Mouse (Mus musculus) liver, postnatal 0 days (tissue): ENCODE data around the gene Sh2b1. TPM values are rescaled to one million over a fixed set of nuclear protein-coding genes. Genes with fewer than 3 reads are reported as not detected.

Experiments used
- ATAC-seq: fragments of 200-750 bp; cut with Nextera tagmentation; 2 replicates; pipeline ENCODE4 v1.8.0; 2017; ENCODE audit warnings: mild to moderate bottlenecking, moderate library complexity
- DNase-seq: peaks from one replicate; pipeline ENCODE4 v3.0.0-alpha.2; 2016
- H3K27ac ChIP-seq: fragments of 300-500 bp; sonication (generic); 2 replicates; pipeline ENCODE4 v1.5.1; 2014; ENCODE audit warnings: antibody characterized with exemption, moderate library complexity, mild to moderate bottlenecking, low read depth
- H3K27me3 ChIP-seq: fragments of 300-500 bp; sonication (generic); 2 replicates; pipeline ENCODE4 v1.6.1; 2014; ENCODE audit warnings: low read length, control low read depth, mixed read lengths; ENCODE audit not compliant: insufficient read depth
- H3K36me3 ChIP-seq: fragments of 300-500 bp; sonication (generic); replicated peaks from 2 replicates; pipeline ENCODE4 v1.6.1; 2014; ENCODE audit warnings: mild to moderate bottlenecking, control low read depth, low read length, moderate library complexity, mixed read lengths; ENCODE audit not compliant: insufficient read depth
- H3K4me1 ChIP-seq: fragments of 300-500 bp; sonication (generic); 2 replicates; pipeline ENCODE4 v1.6.1; 2014; ENCODE audit warnings: antibody characterized with exemption, mild to moderate bottlenecking, control low read depth; ENCODE audit not compliant: insufficient read depth
- H3K4me2 ChIP-seq: fragments of 300-500 bp; sonication (generic); 2 replicates; pipeline ENCODE4 v1.6.1; 2014; ENCODE audit warnings: low read depth, mild to moderate bottlenecking, low read length, moderate library complexity, mixed read lengths
- H3K4me3 ChIP-seq: fragments of 300-500 bp; sonication (generic); 2 replicates; pipeline ENCODE4 v1.5.1; 2014; ENCODE audit warnings: low read depth, low read length
- H3K9ac ChIP-seq: fragments of 300-500 bp; sonication (generic); replicated peaks from 2 replicates; pipeline ENCODE4 v1.6.1; 2014; ENCODE audit warnings: mild to moderate bottlenecking, moderate library complexity
- H3K9me3 ChIP-seq: fragments of 300-500 bp; sonication (generic); 2 replicates; pipeline ENCODE4 v1.6.1; 2016; ENCODE audit warnings: mild to moderate bottlenecking, control low read depth, low read length, mixed read lengths
- CTCF ChIP-seq: sonication (generic); IDR thresholded peaks from 2 replicates; pipeline ENCODE4 v1.5.1; 2016; ENCODE audit warnings: antibody characterized with exemption, low read depth
- EP300 ChIP-seq: IDR thresholded peaks from 2 replicates; pipeline ENCODE4 v1.6.1; 2016; ENCODE audit warnings: antibody characterized with exemption, low read depth, mild to moderate bottlenecking
- WGBS: fragments of 180-500 bp; shearing (Covaris S2); extraction: QIAGEN DNeasy Blood & Tissue Kit; methylation state at CpG from one replicate; pipeline ENCODE4 v1.1.7; 2014; ENCODE audit not compliant: insufficient replicate concordance; 5-methylcytosine and 5-hydroxymethylcytosine counted together
- polyA plus RNA-seq: library from polyadenylated mRNA; unstranded; fragments of >200 nt; fragmentation: Nextera tagmentation; extraction: Ambion mirVana; gene quantifications from 2 replicates; pipeline ENCODE4 v1.2.1, GENCODE M21; 2015

Gene Sh2b1
- polyA plus RNA-seq, 1 experiment from 2014 or later, result 13.7 TPM

GRCm38 (mm10) chr7:126504913-126505312 is 29.7 kb upstream of the Sh2b1 start:
- no peaks in the 10 kb centered on the region for H3K27me3 ChIP-seq
- DNase-seq (peak; percentile 5), ATAC-seq (no peak)
- TF ChIP-seq CTCF (no peak), EP300 (no peak)
- H3K4me2 ChIP-seq, result no peak overlapping the region
- H3K27ac ChIP-seq, result no peak overlapping the region
- no peaks in the 10 kb centered on the region for H3K9me3 ChIP-seq
- no peak overlapping the region for H3K9ac ChIP-seq
- H3K4me3 ChIP-seq, result no peak overlapping the region
- WGBS, result 81% methylated on average over 2 of the region's 2 CpGs
- peaks cover 14% of the 10 kb centered on the region for H3K36me3 ChIP-seq
- H3K4me1 ChIP-seq, result peaks cover 10% of the 10 kb centered on the region

DNA sequence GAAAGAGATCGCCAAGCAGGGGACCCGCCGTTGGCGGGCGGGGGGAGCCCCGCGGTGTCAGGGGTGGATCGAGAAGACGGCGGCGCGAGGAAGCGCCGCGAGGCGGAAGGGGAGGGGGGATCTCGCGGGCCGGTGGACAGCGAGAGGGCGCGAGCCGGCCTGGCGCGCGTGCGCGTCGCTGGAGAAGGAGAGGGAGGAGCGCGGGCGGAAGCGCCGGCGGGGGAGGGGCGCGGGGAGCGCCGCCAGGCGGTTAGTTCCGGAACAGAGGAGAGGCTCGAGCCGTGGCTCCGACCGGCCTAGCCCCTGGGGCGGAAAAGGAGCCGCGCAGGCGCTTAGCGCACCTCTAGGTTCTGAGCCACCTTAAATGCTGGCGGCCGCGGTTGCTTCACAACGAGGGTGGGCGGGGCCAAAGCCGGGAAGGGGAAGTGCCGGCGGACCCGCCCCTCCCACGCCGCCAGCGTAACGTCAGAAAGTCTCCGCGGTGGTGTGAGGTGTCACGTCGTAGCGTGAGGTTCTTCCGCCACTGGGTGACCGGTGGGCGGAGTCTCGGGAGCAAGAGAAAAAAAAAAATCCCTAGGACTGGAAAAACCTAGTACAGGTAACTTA is 28.2 kb upstream of the Sh2b1 start, which contains the start of gene Atxn2l:
Gene Atxn2l (minus strand): TSS at position 165 of the 606 bp plus-strand sequence.
- Histone ChIP-seq H3K27ac (peak within 1 kb of the TSS; percentile 97), H3K27me3 (no peaks in the 10 kb centered on the region), H3K4me2 (peak within 1 kb of the TSS; percentile 84), H3K9me3 (no peaks in the 10 kb centered on the region), H3K4me3 (peak within 1 kb of the TSS; percentile 80), H3K36me3 (peaks cover 29% of the 10 kb centered on the region), H3K9ac (peak within 1 kb of the TSS; percentile 100), H3K4me1 (peaks cover 10% of the 10 kb centered on the region)
- peak; percentile 86 for ATAC-seq
- TF ChIP-seq EP300 (peak; percentile 88; the same call in 1 of the 2 replicates), CTCF (peak; percentile 68)
- DNase-seq, result peak; percentile 99
- WGBS, result 0% methylated on average over 34 of the region's 72 CpGs

DNA sequence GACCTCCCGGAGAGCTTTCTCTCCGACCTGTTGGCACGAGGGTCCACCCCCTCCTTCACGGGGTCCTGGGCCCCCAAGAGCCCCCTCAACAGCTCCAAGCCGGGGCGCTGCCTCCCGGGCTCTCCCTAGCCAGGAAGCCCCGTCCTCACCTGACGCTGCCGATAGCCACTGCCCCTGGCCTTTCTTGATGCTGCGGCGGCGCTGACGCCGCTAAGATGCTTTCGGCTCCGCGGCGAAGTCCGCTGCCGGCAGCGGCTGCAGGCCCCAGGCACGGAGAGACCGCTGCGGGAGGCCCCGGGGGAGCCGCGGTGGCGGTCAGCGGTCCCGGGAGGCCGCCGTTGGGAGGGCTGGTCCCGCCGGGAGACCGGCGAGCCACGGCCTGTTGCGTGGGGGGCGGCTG is 27.5 kb upstream of the Sh2b1 start:
- H3K4me3 ChIP-seq, result peak overlapping the region; percentile 80
- no peak for DNase-seq
- peak overlapping the region; percentile 100 for H3K9ac ChIP-seq
- H3K36me3 ChIP-seq, result peaks cover 36% of the 10 kb centered on the region
- H3K4me2 ChIP-seq, result peak overlapping the region; percentile 84
- WGBS, result under 1% methylated on average over 34 of the region's 40 CpGs
- no peaks in the 10 kb centered on the region for H3K27me3 ChIP-seq
- H3K4me1 ChIP-seq, result peaks cover 10% of the 10 kb centered on the region
- H3K9me3 ChIP-seq, result no peaks in the 10 kb centered on the region
- TF ChIP-seq CTCF (no peak), EP300 (no peak)
- no peak for ATAC-seq
- H3K27ac ChIP-seq, result peak overlapping the region; percentile 97

DNA sequence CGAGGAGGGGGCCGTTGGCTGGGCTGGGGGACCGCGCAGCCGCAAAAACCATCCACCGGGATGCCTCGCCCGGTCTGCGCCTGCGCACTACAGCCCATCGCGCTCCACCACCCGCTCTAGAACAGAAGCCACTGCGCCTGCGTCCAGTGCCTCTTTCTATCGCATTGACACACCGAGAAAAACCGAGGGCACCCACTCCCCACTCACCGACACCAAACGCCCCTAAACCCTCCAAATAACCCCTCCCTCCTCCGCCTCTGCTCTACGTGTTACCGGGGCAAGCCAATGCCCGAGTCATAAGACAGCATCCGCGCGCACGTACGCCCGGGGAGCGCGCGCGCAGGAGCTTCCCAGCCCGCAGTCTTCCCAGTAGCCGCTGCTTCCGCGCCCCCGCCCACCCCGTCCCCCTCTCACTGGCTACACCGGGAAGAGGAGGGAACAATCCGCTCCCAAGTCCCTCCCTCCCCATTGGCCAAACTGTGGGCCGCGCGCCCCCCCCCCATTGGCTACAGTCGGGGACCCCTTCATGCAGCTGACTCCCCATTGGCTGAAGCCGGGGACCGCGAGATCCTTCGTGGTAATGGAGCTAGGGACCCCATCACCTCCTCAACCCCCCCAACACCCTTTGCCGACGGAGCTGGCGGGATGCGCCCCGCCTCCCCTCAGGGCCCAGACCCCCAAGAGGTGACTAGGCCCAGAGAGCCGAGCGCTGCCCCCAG is 27.0 kb upstream of the Sh2b1 start:
- Histone ChIP-seq H3K4me1 (peaks cover 10% of the 10 kb centered on the region), H3K27me3 (no peaks in the 10 kb centered on the region), H3K4me3 (peak overlapping the region; percentile 80), H3K27ac (peak overlapping the region; percentile 97), H3K36me3 (peaks cover 41% of the 10 kb centered on the region), H3K9ac (peak overlapping the region; percentile 100), H3K9me3 (no peaks in the 10 kb centered on the region), H3K4me2 (peak overlapping the region; percentile 84)
- WGBS, result under 1% methylated on average over 47 of the region's 57 CpGs
- ATAC-seq, result peak; percentile 77
- no peak for TF ChIP-seq EP300
- no peak for TF ChIP-seq CTCF
- DNase-seq, result peak; percentile 94

DNA sequence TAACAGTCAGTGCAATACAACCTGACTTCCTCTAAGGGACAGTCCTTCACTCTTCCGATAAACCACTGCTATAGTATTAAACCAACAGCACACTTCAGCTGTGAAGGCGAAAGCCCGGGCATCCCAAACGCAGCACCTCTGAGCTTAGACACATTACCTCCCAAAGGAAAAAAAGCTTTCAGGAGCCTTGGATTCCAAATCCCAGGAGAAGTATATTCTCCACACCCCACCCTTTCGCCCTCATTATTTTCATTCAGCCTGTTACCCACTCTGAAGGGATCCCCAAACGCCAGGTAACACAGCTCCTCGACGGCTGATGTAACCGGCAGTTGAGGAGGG is 26.4 kb upstream of the Sh2b1 start:
- Histone ChIP-seq H3K4me2 (peak overlapping the region; percentile 84), H3K9ac (peak overlapping the region; percentile 100), H3K27me3 (no peaks in the 10 kb centered on the region), H3K4me1 (peaks cover 10% of the 10 kb centered on the region), H3K36me3 (peaks cover 47% of the 10 kb centered on the region), H3K4me3 (peak overlapping the region; percentile 80), H3K9me3 (no peaks in the 10 kb centered on the region), H3K27ac (peak overlapping the region; percentile 97)
- under 1% methylated on average over 9 of the region's 9 CpGs for WGBS
- no peak for ATAC-seq
- TF ChIP-seq EP300, result no peak
- TF ChIP-seq CTCF, result no peak
- DNase-seq, result no peak

DNA sequence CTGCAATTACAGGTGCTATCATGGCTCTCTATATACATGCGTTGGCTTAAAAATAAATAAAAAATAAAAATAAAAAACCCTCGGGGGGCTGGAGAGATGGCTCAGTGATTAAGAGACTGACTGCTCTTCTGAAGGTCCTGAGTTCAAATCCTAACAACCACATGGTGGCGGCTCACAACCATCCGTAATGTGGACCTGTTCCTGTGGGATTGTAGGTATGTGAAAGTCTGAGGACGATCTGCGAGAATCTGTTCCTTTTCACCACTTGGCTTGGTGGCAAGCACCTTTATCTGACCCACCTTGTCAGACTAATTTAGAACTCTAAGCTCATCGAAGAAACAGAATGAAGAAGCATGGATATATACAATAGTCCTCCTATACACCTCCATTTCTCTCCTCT is 24.2 kb upstream of the Sh2b1 start:
- WGBS, result 90% methylated on average over 7 of the region's 7 CpGs
- no peak for ATAC-seq
- H3K36me3 ChIP-seq, result peaks cover 69% of the 10 kb centered on the region
- H3K9me3 ChIP-seq, result no peaks in the 10 kb centered on the region
- no peaks in the 10 kb centered on the region for H3K27me3 ChIP-seq
- H3K9ac ChIP-seq, result no peak overlapping the region
- H3K4me1 ChIP-seq, result peaks cover 14% of the 10 kb centered on the region
- no peak overlapping the region for H3K4me2 ChIP-seq
- no peak overlapping the region for H3K27ac ChIP-seq
- TF ChIP-seq EP300 (no peak), CTCF (no peak)
- no peak for DNase-seq
- H3K4me3 ChIP-seq, result no peak overlapping the region
